Mouse (Mus musculus) MEL (cell line): ENCODE results near the gene Adh4. TPM values are rescaled to one million over a fixed set of nuclear protein-coding genes. Genes with fewer than 3 reads are reported as not detected.

Experiments used
- DNase-seq: peaks from one replicate; pipeline ENCODE4 v3.0.0; 2011; ENCODE audit warnings: low read depth, low spot score
- H3K27ac ChIP-seq: 2 replicates; pipeline ENCODE4 v1.5.1; 2012; ENCODE audit warnings: low read depth, mild to moderate bottlenecking, control low read depth, low read length, moderate library complexity; ENCODE audit not compliant: control insufficient read depth
- H3K27me3 ChIP-seq, 2 experiments: fragments of 150-350 bp in 1 of 2; sonication (generic) in 1 of 2; 2 replicates each; pipeline ENCODE4 v1.6.1; 2012; ENCODE audit warnings: low read length in 2 of 2, mild to moderate bottlenecking in 2 of 2, improper control_type of control experiment in 1 of 2, moderate library complexity in 1 of 2; ENCODE audit not compliant: insufficient read depth in 2 of 2, control insufficient read depth in 1 of 2
- H3K36me3 ChIP-seq, 2 experiments: 2 replicates each; pipeline ENCODE4 v1.6.1; 2012 to 2014; ENCODE audit warnings: low read length in 2 of 2, improper control_type of control experiment in 1 of 2, inconsistent platforms in 1 of 2, mild to moderate bottlenecking in 1 of 2; ENCODE audit not compliant: insufficient read depth in 2 of 2, control insufficient read depth in 1 of 2
- H3K4me1 ChIP-seq, 2 experiments: fragments of 150-350 bp in 1 of 2; sonication (generic) in 1 of 2; 2 replicates each; pipeline ENCODE4 v1.6.1; 2012; ENCODE audit warnings: low read length in 2 of 2, improper control_type of control experiment in 1 of 2, mild to moderate bottlenecking in 1 of 2; ENCODE audit not compliant: insufficient read depth in 2 of 2, control insufficient read depth in 1 of 2
- H3K4me3 ChIP-seq, 2 experiments: fragments of 150-350 bp in 1 of 2; sonication (generic) in 1 of 2; 2 replicates each; pipeline ENCODE4 v1.5.1; 2012; ENCODE audit warnings: low read depth in 2 of 2, low read length in 2 of 2, mild to moderate bottlenecking in 2 of 2, moderate library complexity in 2 of 2, control low read depth in 1 of 2, improper control_type of control experiment in 1 of 2; ENCODE audit not compliant: control insufficient read depth in 1 of 2, insufficient read depth in 1 of 2
- H3K79me2 ChIP-seq: 2 replicates; pipeline ENCODE4 v1.6.1; 2012; ENCODE audit warnings: mild to moderate bottlenecking, low read length, moderate library complexity; ENCODE audit not compliant: control insufficient read depth, poor library complexity, insufficient read depth
- H3K9ac ChIP-seq: 2 replicates; pipeline ENCODE4 v1.6.1; 2012; ENCODE audit warnings: low read depth, mild to moderate bottlenecking, control low read depth, low read length, moderate library complexity; ENCODE audit not compliant: control insufficient read depth, poor library complexity, severe bottlenecking
- H3K9me3 ChIP-seq: fragments of 150-350 bp; sonication (generic); replicated peaks from 2 replicates; pipeline ENCODE4 v1.6.1; 2012; ENCODE audit warnings: mild to moderate bottlenecking, low read length, improper control_type of control experiment, moderate library complexity; ENCODE audit not compliant: insufficient read depth
- BHLHE40 ChIP-seq: IDR thresholded peaks from 2 replicates; pipeline ENCODE4 v1.6.1; 2012; ENCODE audit warnings: low read depth, mild to moderate bottlenecking, inconsistent platforms, low read length, improper control_type of control experiment, borderline replicate concordance
- CHD1 ChIP-seq: IDR thresholded peaks from 2 replicates; pipeline ENCODE4 v1.6.1; 2012; ENCODE audit warnings: low read depth, mild to moderate bottlenecking, inconsistent platforms, low read length, improper control_type of control experiment
- CHD2 ChIP-seq: IDR thresholded peaks from 2 replicates; pipeline ENCODE4 v1.6.1; 2011; ENCODE audit warnings: low read length, improper control_type of control experiment
- CTCF ChIP-seq, 3 experiments: IDR thresholded peaks in 2 of 3; conservative IDR thresholded peaks in 1 of 3; 2 replicates each; pipeline ENCODE4 v1.5.1; 2011 to 2012; ENCODE audit warnings: low read length in 3 of 3, low read depth in 2 of 3, mild to moderate bottlenecking in 2 of 3, improper control_type of control experiment in 1 of 3, inconsistent platforms in 1 of 3, mixed read lengths in 1 of 3, moderate library complexity in 1 of 3; ENCODE audit not compliant: control insufficient read depth in 1 of 3, insufficient read depth in 1 of 3, poor library complexity in 1 of 3, severe bottlenecking in 1 of 3
- E2F4 ChIP-seq: IDR thresholded peaks from 2 replicates; pipeline ENCODE4 v1.6.1; 2011; ENCODE audit warnings: low read depth, low read length, improper control_type of control experiment, borderline replicate concordance
- EP300 ChIP-seq, 2 experiments: IDR thresholded peaks; 2 replicates each; pipeline ENCODE4 v1.6.1; 2011; ENCODE audit warnings: improper control_type of control experiment in 2 of 2, low read length in 2 of 2, low read depth in 1 of 2, mild to moderate bottlenecking in 1 of 2
- ETS1 ChIP-seq: IDR thresholded peaks from 2 replicates; pipeline ENCODE4 v1.6.1; 2012; ENCODE audit warnings: low read depth, mild to moderate bottlenecking, inconsistent platforms, low read length, improper control_type of control experiment, moderate library complexity
- HCFC1 ChIP-seq: IDR thresholded peaks from 2 replicates; pipeline ENCODE4 v1.6.1; 2012; ENCODE audit warnings: low read depth, mild to moderate bottlenecking, inconsistent platforms, low read length, improper control_type of control experiment, moderate library complexity
- JUND ChIP-seq: IDR thresholded peaks from 2 replicates; pipeline ENCODE4 v1.6.1; 2011; ENCODE audit warnings: low read depth, mild to moderate bottlenecking, improper control_type of control experiment, low read length
- KAT2A ChIP-seq: conservative IDR thresholded peaks from 2 replicates; pipeline ENCODE4 v1.6.1; 2012; ENCODE audit warnings: low read depth, low read length, improper control_type of control experiment, inconsistent platforms
- MAX ChIP-seq: IDR thresholded peaks from 2 replicates; pipeline ENCODE4 v1.6.1; 2011; ENCODE audit warnings: low read length, improper control_type of control experiment
- MAZ ChIP-seq: IDR thresholded peaks from 2 replicates; pipeline ENCODE4 v1.6.1; 2012; ENCODE audit warnings: low read depth, mild to moderate bottlenecking, inconsistent platforms, low read length, improper control_type of control experiment
- MEF2A ChIP-seq: IDR thresholded peaks from 2 replicates; pipeline ENCODE4 v1.6.1; 2014; ENCODE audit warnings: low read depth, mild to moderate bottlenecking, inconsistent platforms, low read length, improper control_type of control experiment; ENCODE audit not compliant: poor library complexity, insufficient replicate concordance, severe bottlenecking; ENCODE audit errors: extremely low read depth
- MXI1 ChIP-seq: IDR thresholded peaks from 2 replicates; pipeline ENCODE4 v1.6.1; 2011; ENCODE audit warnings: mild to moderate bottlenecking, low read depth, low read length, improper control_type of control experiment
- MYB ChIP-seq: IDR thresholded peaks from 2 replicates; pipeline ENCODE4 v1.6.1; 2011; ENCODE audit warnings: mild to moderate bottlenecking, low read depth, low read length, improper control_type of control experiment
- MYC ChIP-seq: IDR thresholded peaks from 2 replicates; pipeline ENCODE4 v1.6.1; 2011; ENCODE audit warnings: low read depth, mild to moderate bottlenecking, low read length, improper control_type of control experiment, moderate library complexity
- NRF1 ChIP-seq: IDR thresholded peaks from 2 replicates; pipeline ENCODE4 v1.6.1; 2014; ENCODE audit warnings: low read depth, mild to moderate bottlenecking, inconsistent platforms, low read length, improper control_type of control experiment, moderate library complexity; ENCODE audit not compliant: poor library complexity, insufficient read depth, severe bottlenecking
- POLR2A ChIP-seq, 2 experiments: IDR thresholded peaks; 2 replicates each; pipeline ENCODE4 v1.6.1; 2011 to 2012; ENCODE audit warnings: low read length in 2 of 2, mild to moderate bottlenecking in 2 of 2, control low read depth in 1 of 2, improper control_type of control experiment in 1 of 2, low read depth in 1 of 2, moderate library complexity in 1 of 2; ENCODE audit not compliant: control insufficient read depth in 1 of 2, insufficient read depth in 1 of 2, poor library complexity in 1 of 2
- POLR2AphosphoS2 ChIP-seq: IDR thresholded peaks from 2 replicates; pipeline ENCODE4 v1.6.1; 2011; ENCODE audit warnings: low read length, improper control_type of control experiment
- POLR2AphosphoS5 ChIP-seq: IDR thresholded peaks from 2 replicates; pipeline ENCODE4 v1.6.1; 2012; ENCODE audit warnings: low read depth, borderline replicate concordance, mild to moderate bottlenecking, inconsistent platforms, low read length, moderate library complexity, mixed read lengths
- RCOR1 ChIP-seq: IDR thresholded peaks from 2 replicates; pipeline ENCODE4 v1.6.1; 2012; ENCODE audit warnings: low read depth, mild to moderate bottlenecking, inconsistent platforms, low read length, improper control_type of control experiment
- SIN3A ChIP-seq: IDR thresholded peaks from 2 replicates; pipeline ENCODE4 v1.6.1; 2012; ENCODE audit warnings: low read length, improper control_type of control experiment, inconsistent platforms
- ZKSCAN1 ChIP-seq: IDR thresholded peaks from 2 replicates; pipeline ENCODE4 v1.6.1; 2012; ENCODE audit warnings: low read depth, mild to moderate bottlenecking, inconsistent platforms, low read length, improper control_type of control experiment, moderate library complexity
- ZMIZ1 ChIP-seq: IDR thresholded peaks from 2 replicates; pipeline ENCODE4 v1.6.1; 2012; ENCODE audit warnings: low read depth, mild to moderate bottlenecking, inconsistent platforms, low read length, improper control_type of control experiment, moderate library complexity
- ZNF384 ChIP-seq: IDR thresholded peaks from 2 replicates; pipeline ENCODE4 v1.6.1; 2012; ENCODE audit warnings: low read depth, mild to moderate bottlenecking, inconsistent platforms, low read length, improper control_type of control experiment
- polyA plus RNA-seq, 2 experiments: library from polyadenylated mRNA; stranded (reverse) in 1 of 2; unstranded in 1 of 2; fragments of >175 nt in 1 of 2; fragments of >200 nt in 1 of 2; gene quantifications; 2 replicates each; pipeline versions ENCODE4 v1.2.1 to v1.2.4; 2012; ENCODE audit warnings: low replicate concordance in 2 of 2, low read depth in 1 of 2; ENCODE audit not compliant: insufficient read length in 2 of 2, insufficient read depth in 1 of 2, missing spikeins in 1 of 2
- total RNA-seq: library from RNA; depleted of rRNA; stranded (reverse); fragments of 300-350 nt; gene quantifications from 2 replicates; pipeline ENCODE4 v1.2.3, GENCODE M21; 2012

Adh4 gene
- total and polyA plus RNA-seq, 3 experiments = not detected

GRCm38 (mm10) chr3:138405341-138405740 is 9.9 kb upstream of the Adh4 start (continued):
- no peak for TF ChIP-seq NRF1
- TF ChIP-seq POLR2AphosphoS2 = no peak
- TF ChIP-seq E2F4 = no peak
- TF ChIP-seq MXI1 = no peak
- no peak for TF ChIP-seq ZKSCAN1
- no peak for TF ChIP-seq JUND
- TF ChIP-seq MAZ = no peak
- no peak for TF ChIP-seq SIN3A
- TF ChIP-seq POLR2A (IDR thresholded peaks at IDR 0.05; ENCODE audit: control insufficient read depth in 1 of 2, insufficient read depth in 1 of 2, low read depth in 1 of 2, low read length in 2 of 2, poor library complexity in 1 of 2) = no peak
- no peak for TF ChIP-seq MEF2A
- no peak for TF ChIP-seq EP300 (IDR thresholded peaks at IDR 0.05; ENCODE audit: low read depth in 1 of 2, low read length in 2 of 2)

DNA sequence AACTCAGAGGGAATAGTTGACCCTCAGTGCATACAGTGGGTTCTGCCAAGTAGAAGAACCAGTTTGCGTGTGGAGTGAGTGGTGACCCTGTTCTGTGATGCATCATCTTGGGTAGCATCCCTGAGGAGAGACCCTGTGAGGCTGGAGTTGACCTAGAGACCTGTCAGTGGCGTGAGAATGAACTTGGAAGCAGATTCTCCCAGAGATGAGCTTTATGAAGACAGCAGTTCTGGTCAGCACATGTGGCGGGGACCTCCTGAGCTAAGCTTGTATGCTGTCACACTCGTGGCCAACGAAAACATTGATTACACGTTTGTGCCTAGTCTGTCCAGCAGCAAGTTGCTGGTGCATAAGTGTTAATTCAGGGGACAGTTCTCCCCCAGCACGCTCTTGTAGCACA is 9.4 kb upstream of the Adh4 start:
- TF ChIP-seq POLR2AphosphoS5 = no peak
- TF ChIP-seq RCOR1 = no peak
- no peak for TF ChIP-seq MAZ
- no peak for TF ChIP-seq HCFC1
- no peak for TF ChIP-seq KAT2A
- no peak for TF ChIP-seq ETS1
- TF ChIP-seq ZNF384 = no peak
- TF ChIP-seq CHD1 = no peak
- TF ChIP-seq EP300 (IDR thresholded peaks at IDR 0.05; ENCODE audit: low read depth in 1 of 2, low read length in 2 of 2) = no peak
- no peak for TF ChIP-seq SIN3A
- TF ChIP-seq JUND = no peak
- TF ChIP-seq NRF1 = no peak
- no peak for TF ChIP-seq MAX
- no peak for TF ChIP-seq CTCF (IDR thresholded peaks at IDR 0.05 in 2 of 3, conservative IDR thresholded peaks at IDR 0.05 in 1 of 3; ENCODE audit: control insufficient read depth in 1 of 3, insufficient read depth in 1 of 3, low read depth in 2 of 3, low read length in 3 of 3, poor library complexity in 1 of 3, severe bottlenecking in 1 of 3)
- no peak for TF ChIP-seq BHLHE40
- no peak for TF ChIP-seq MYB
- TF ChIP-seq MYC = no peak
- no peak for TF ChIP-seq CHD2
- no peak for TF ChIP-seq ZMIZ1
- no peak for TF ChIP-seq MEF2A
- TF ChIP-seq, all 39 proteins: peak for 0
- Histone ChIP-seq H3K27ac (no peak overlapping the region), H3K9ac (no peak overlapping the region), H3K9me3 (no peaks in the 10 kb centered on the region), H3K36me3 (no peaks in the 10 kb centered on the region), H3K79me2 (no peaks in the 10 kb centered on the region), H3K4me1 (no peaks in the 10 kb centered on the region), H3K4me3 (no peak overlapping the region), H3K27me3 (peaks cover 3 to 7% of the 10 kb centered on the region in 2 experiments)
- DNase-seq = no peak
